Mouse (Mus musculus): ENCODE measurements around the gene Tectb. TPM values are rescaled to one million over a fixed set of nuclear protein-coding genes. Genes with fewer than 3 reads are reported as not detected.

Gene Tectb
- total RNA-seq, 1 experiment from 2014 or later, result 0.67 TPM

- no peak for DNase-seq
Measured at GRCm38 (mm10) chr19:55209084-55209483, 28.6 kb downstream of the Tectb start.

GRCm38 (mm10) chr19:55211698-55212097 lies 31.2 kb downstream of the Tectb start:
- DNase-seq, result no peak

GRCm38 (mm10) chr19:55213617-55214340 lies 33.2 kb downstream of the Tectb start:
- DNase-seq, result no peak

- no peak for DNase-seq
Measured at GRCm38 (mm10) chr19:55216876-55217275, 36.3 kb downstream of the Tectb start.

GRCm38 (mm10) chr19:55217365-55217764 lies 36.8 kb downstream of the Tectb start:
- DNase-seq, result no peak

- peak; percentile 80 for DNase-seq
Measured at GRCm38 (mm10) chr19:55218192-55218739, 37.7 kb downstream of the Tectb start.

- no peak for DNase-seq
Measured at GRCm38 (mm10) chr19:55218741-55219221, 38.2 kb downstream of the Tectb start.

GRCm38 (mm10) chr19:55219359-55219758 lies 38.8 kb downstream of the Tectb start:
- no peak for DNase-seq

GRCm38 (mm10) chr19:55221208-55221607 lies 40.7 kb downstream of the Tectb start:
- no peak for DNase-seq

- no peak for DNase-seq
Measured at GRCm38 (mm10) chr19:55222268-55222667, 41.7 kb downstream of the Tectb start.

- no peak for DNase-seq
Measured at GRCm38 (mm10) chr19:55226621-55227020, 46.1 kb downstream of the Tectb start.

- DNase-seq, result no peak
Measured at GRCm38 (mm10) chr19:55227135-55227534, 46.6 kb downstream of the Tectb start.

GRCm38 (mm10) chr19:55231081-55231480 lies 50.5 kb downstream of the Tectb start:
- no peak for DNase-seq

GRCm38 (mm10) chr19:55232136-55232535 lies 51.6 kb downstream of the Tectb start:
- DNase-seq, result peak; percentile 50

- no peak for DNase-seq
Measured at GRCm38 (mm10) chr19:55236026-55236425, 55.5 kb downstream of the Tectb start.

GRCm38 (mm10) chr19:55236564-55236963 lies 56.0 kb downstream of the Tectb start:
- DNase-seq, result no peak

GRCm38 (mm10) chr19:55239766-55240426 lies 59.4 kb downstream of the Tectb start:
- no peak for DNase-seq

- no peak for DNase-seq
Measured at GRCm38 (mm10) chr19:55241186-55241645, 60.7 kb downstream of the Tectb start, which contains the start of gene Gucy2g. Gene Gucy2g (minus strand): TSS chr19:55241236.

- peak; percentile 58 for DNase-seq
Measured at GRCm38 (mm10) chr19:55244791-55245231, 64.3 kb downstream of the Tectb start.
